Mouse (Mus musculus) hindbrain, embryonic 16.5 days (tissue): ENCODE data around the gene Slain1. TPM values are rescaled to one million over a fixed set of nuclear protein-coding genes. Genes with fewer than 3 reads are reported as not detected.

Source experiments
- ATAC-seq: fragments of 200-750 bp; cut with Nextera tagmentation; 2 replicates; pipeline ENCODE4 v1.8.0; 2017; ENCODE audit warnings: moderate TSS enrichment, moderate library complexity
- H3K27ac ChIP-seq: fragments of 300-500 bp; sonication (generic); 2 replicates; pipeline ENCODE4 v1.5.1; 2014; ENCODE audit warnings: low read depth, mild to moderate bottlenecking, control low read depth, low read length, moderate library complexity
- H3K27me3 ChIP-seq: fragments of 300-500 bp; sonication (generic); replicated peaks from 2 replicates; pipeline ENCODE4 v1.6.1; 2014; ENCODE audit warnings: low read length; ENCODE audit not compliant: control insufficient read depth, insufficient read depth
- H3K36me3 ChIP-seq: fragments of 300-500 bp; sonication (generic); 2 replicates; pipeline ENCODE4 v1.6.1; 2014; ENCODE audit warnings: mild to moderate bottlenecking, low read length, moderate library complexity, mixed read lengths; ENCODE audit not compliant: control insufficient read depth, insufficient read depth
- H3K4me1 ChIP-seq: fragments of 300-500 bp; sonication (generic); 2 replicates; pipeline ENCODE4 v1.6.1; 2014; ENCODE audit warnings: low read depth, low read length; ENCODE audit not compliant: control insufficient read depth, insufficient read depth
- H3K4me2 ChIP-seq: fragments of 300-500 bp; sonication (generic); 2 replicates; pipeline ENCODE4 v1.6.1; 2014; ENCODE audit warnings: mild to moderate bottlenecking, low read length, control low read depth, moderate library complexity
- H3K4me3 ChIP-seq: fragments of 300-500 bp; sonication (generic); 2 replicates; pipeline ENCODE4 v1.5.1; 2014; ENCODE audit warnings: mild to moderate bottlenecking, low read length, control low read depth, moderate library complexity
- H3K9ac ChIP-seq: fragments of 300-500 bp; sonication (generic); 2 replicates; pipeline ENCODE4 v1.6.1; 2014; ENCODE audit warnings: low read depth, mild to moderate bottlenecking, control low read depth, low read length, moderate library complexity
- H3K9me3 ChIP-seq: fragments of 300-500 bp; sonication (generic); 2 replicates; pipeline ENCODE4 v1.6.1; 2014; ENCODE audit warnings: mild to moderate bottlenecking, low read length, moderate library complexity; ENCODE audit not compliant: control insufficient read depth
- WGBS: fragments of 180-500 bp; shearing (Covaris S2); extraction: QIAGEN DNeasy Blood & Tissue Kit; methylation state at CpG from one replicate; pipeline ENCODE4 v1.1.7; 2014; 5-methylcytosine and 5-hydroxymethylcytosine counted together
- polyA plus RNA-seq: library from polyadenylated mRNA; unstranded; fragments of >200 nt; fragmentation: Nextera tagmentation; extraction: Ambion mirVana; gene quantifications from 2 replicates; pipeline ENCODE4 v1.2.1, GENCODE M21; 2015

Slain1 gene
- polyA plus RNA-seq, 1 experiment from 2014 or later: 5.3 TPM

- H3K27ac ChIP-seq: no peak overlapping the region
- no peak overlapping the region for H3K9ac ChIP-seq
- peaks cover 3% of the 10 kb centered on the region for H3K36me3 ChIP-seq
- H3K4me3 ChIP-seq: no peak overlapping the region
- no peaks in the 10 kb centered on the region for H3K27me3 ChIP-seq
- no peaks in the 10 kb centered on the region for H3K4me1 ChIP-seq
- no peak for ATAC-seq
- no peaks in the 10 kb centered on the region for H3K9me3 ChIP-seq
- WGBS: 57% methylated on average over 2 of the region's 2 CpGs
- H3K4me2 ChIP-seq: no peak overlapping the region
These were observed 58.6 kb downstream of the Slain1 start for GRCm38 (mm10) chr14:103708601-103709000.

GRCm38 (mm10) chr14:103709261-103709660, 59.2 kb downstream of the Slain1 start:
- H3K4me3 ChIP-seq: no peak overlapping the region
- H3K4me2 ChIP-seq: no peak overlapping the region
- peak; percentile 45 for ATAC-seq
- no peak overlapping the region for H3K27ac ChIP-seq
- no peaks in the 10 kb centered on the region for H3K36me3 ChIP-seq
- 86% methylated on average over 11 of the region's 11 CpGs for WGBS
- H3K9me3 ChIP-seq: no peaks in the 10 kb centered on the region
- no peak overlapping the region for H3K9ac ChIP-seq
- H3K4me1 ChIP-seq: no peaks in the 10 kb centered on the region
- H3K27me3 ChIP-seq: no peaks in the 10 kb centered on the region

- Histone ChIP-seq H3K9ac (no peak overlapping the region), H3K4me3 (no peak overlapping the region), H3K4me1 (no peaks in the 10 kb centered on the region), H3K27me3 (no peaks in the 10 kb centered on the region), H3K36me3 (no peaks in the 10 kb centered on the region), H3K27ac (no peak overlapping the region), H3K4me2 (no peak overlapping the region), H3K9me3 (no peaks in the 10 kb centered on the region)
- 91% methylated on average over 5 of the region's 5 CpGs for WGBS
- no peak for ATAC-seq
These were observed 63.0 kb downstream of the Slain1 start for GRCm38 (mm10) chr14:103712986-103713385.

- H3K9ac ChIP-seq: no peak overlapping the region
- no peak for ATAC-seq
- 43% methylated on average over 5 of the region's 5 CpGs for WGBS
- H3K9me3 ChIP-seq: no peaks in the 10 kb centered on the region
- no peak overlapping the region for H3K4me2 ChIP-seq
- no peaks in the 10 kb centered on the region for H3K27me3 ChIP-seq
- no peak overlapping the region for H3K4me3 ChIP-seq
- H3K4me1 ChIP-seq: peaks cover 6% of the 10 kb centered on the region
- H3K27ac ChIP-seq: no peak overlapping the region
- H3K36me3 ChIP-seq: no peaks in the 10 kb centered on the region
These were observed 67.5 kb downstream of the Slain1 start for GRCm38 (mm10) chr14:103717516-103717915.

- H3K4me3 ChIP-seq: no peak overlapping the region
- WGBS: 69% methylated on average over 5 of the region's 5 CpGs
- ATAC-seq: no peak
These were observed 68.0 kb downstream of the Slain1 start for GRCm38 (mm10) chr14:103717979-103718378.

GRCm38 (mm10) chr14:103718393-103718792, 68.4 kb downstream of the Slain1 start:
- no peak for ATAC-seq

More at GRCm38 (mm10) chr14:103717979-103718378, 68.0 kb downstream of the Slain1 start:
- no peak overlapping the region for H3K9ac ChIP-seq
- no peaks in the 10 kb centered on the region for H3K9me3 ChIP-seq
- H3K27ac ChIP-seq: no peak overlapping the region
- no peaks in the 10 kb centered on the region for H3K27me3 ChIP-seq
- no peak overlapping the region for H3K4me2 ChIP-seq
- H3K36me3 ChIP-seq: no peaks in the 10 kb centered on the region
- peaks cover 6% of the 10 kb centered on the region for H3K4me1 ChIP-seq

GRCm38 (mm10) chr14:103718836-103719575, 69.0 kb downstream of the Slain1 start:
- H3K27me3 ChIP-seq: no peaks in the 10 kb centered on the region

More at GRCm38 (mm10) chr14:103718393-103718792, 68.4 kb downstream of the Slain1 start:
- Histone ChIP-seq H3K36me3 (no peaks in the 10 kb centered on the region), H3K27ac (no peak overlapping the region), H3K9ac (no peak overlapping the region), H3K4me2 (no peak overlapping the region), H3K9me3 (no peaks in the 10 kb centered on the region), H3K27me3 (no peaks in the 10 kb centered on the region), H3K4me1 (peaks cover 6% of the 10 kb centered on the region), H3K4me3 (no peak overlapping the region)
- WGBS: 37% methylated on average over 5 of the region's 5 CpGs

GRCm38 (mm10) chr14:103720163-103720562, 70.1 kb downstream of the Slain1 start:
- peaks cover 6% of the 10 kb centered on the region for H3K4me1 ChIP-seq
- no peak overlapping the region for H3K4me2 ChIP-seq
- 51% methylated on average over 7 of the region's 7 CpGs for WGBS
- H3K4me3 ChIP-seq: no peak overlapping the region
- no peaks in the 10 kb centered on the region for H3K36me3 ChIP-seq
- no peak overlapping the region for H3K27ac ChIP-seq
- peak; percentile 38 for ATAC-seq
- H3K9me3 ChIP-seq: no peaks in the 10 kb centered on the region
- H3K27me3 ChIP-seq: no peaks in the 10 kb centered on the region
- no peak overlapping the region for H3K9ac ChIP-seq

More at GRCm38 (mm10) chr14:103718836-103719575, 69.0 kb downstream of the Slain1 start:
- Histone ChIP-seq H3K4me1 (peaks cover 6% of the 10 kb centered on the region), H3K36me3 (no peaks in the 10 kb centered on the region), H3K4me3 (peak overlapping the region; percentile 24), H3K9me3 (no peaks in the 10 kb centered on the region), H3K27ac (peak overlapping the region; percentile 78), H3K9ac (peak overlapping the region; percentile 51), H3K4me2 (peak overlapping the region; percentile 55)
- ATAC-seq: peak; percentile 91
- WGBS: 9% methylated on average over 15 of the region's 15 CpGs

- no peak overlapping the region for H3K4me2 ChIP-seq
These were observed 70.8 kb downstream of the Slain1 start for GRCm38 (mm10) chr14:103720637-103721355.

More at GRCm38 (mm10) chr14:103720637-103721355, 70.8 kb downstream of the Slain1 start:
- H3K4me1 ChIP-seq: peaks cover 6% of the 10 kb centered on the region
- no peak overlapping the region for H3K4me3 ChIP-seq
- 55% methylated on average over 13 of the region's 13 CpGs for WGBS
- H3K27me3 ChIP-seq: no peaks in the 10 kb centered on the region
- H3K9me3 ChIP-seq: no peaks in the 10 kb centered on the region
- H3K9ac ChIP-seq: no peak overlapping the region
- no peak overlapping the region for H3K27ac ChIP-seq
- ATAC-seq: peak; percentile 44
- H3K36me3 ChIP-seq: no peaks in the 10 kb centered on the region
